Mouse (Mus musculus): Measurements from ENCODE around the gene Prrc2a.
A peak's percentile ranks its signal among the peaks of the same experiment; 100 is the strongest.
"Not testable (repeated sequence)": the region's sequence is repeated elsewhere in the genome, so short reads cannot be mapped to it uniquely, and the experiment has no call there.

Prrc2a gene

GRCm38 (mm10) chr17:35133517-35133916 lies 31.2 kb downstream of the Prrc2a start:
- DNase-seq (ENCODE audit: low spot score) = no peak

DNA sequence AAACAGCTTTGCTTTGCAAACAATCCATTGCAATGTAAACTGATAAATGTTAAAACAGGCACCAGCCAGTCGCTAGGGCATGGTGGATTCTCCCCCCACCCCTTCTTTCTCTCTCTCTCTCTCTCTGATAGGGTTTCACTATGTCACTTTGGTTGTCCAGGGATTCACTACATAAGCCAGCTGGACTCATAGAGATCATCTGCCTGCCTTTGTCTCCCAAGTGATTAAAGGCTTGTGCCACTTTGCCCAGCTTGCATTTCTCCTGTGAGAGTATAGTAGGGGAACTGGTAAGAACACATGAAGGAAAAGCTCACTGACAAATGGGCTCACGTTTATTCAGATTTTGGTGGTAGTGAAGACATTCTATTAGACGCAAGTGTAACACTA lies 32.5 kb downstream of the Prrc2a start:
- DNase-seq (ENCODE audit: low spot score) = no peak

DNA sequence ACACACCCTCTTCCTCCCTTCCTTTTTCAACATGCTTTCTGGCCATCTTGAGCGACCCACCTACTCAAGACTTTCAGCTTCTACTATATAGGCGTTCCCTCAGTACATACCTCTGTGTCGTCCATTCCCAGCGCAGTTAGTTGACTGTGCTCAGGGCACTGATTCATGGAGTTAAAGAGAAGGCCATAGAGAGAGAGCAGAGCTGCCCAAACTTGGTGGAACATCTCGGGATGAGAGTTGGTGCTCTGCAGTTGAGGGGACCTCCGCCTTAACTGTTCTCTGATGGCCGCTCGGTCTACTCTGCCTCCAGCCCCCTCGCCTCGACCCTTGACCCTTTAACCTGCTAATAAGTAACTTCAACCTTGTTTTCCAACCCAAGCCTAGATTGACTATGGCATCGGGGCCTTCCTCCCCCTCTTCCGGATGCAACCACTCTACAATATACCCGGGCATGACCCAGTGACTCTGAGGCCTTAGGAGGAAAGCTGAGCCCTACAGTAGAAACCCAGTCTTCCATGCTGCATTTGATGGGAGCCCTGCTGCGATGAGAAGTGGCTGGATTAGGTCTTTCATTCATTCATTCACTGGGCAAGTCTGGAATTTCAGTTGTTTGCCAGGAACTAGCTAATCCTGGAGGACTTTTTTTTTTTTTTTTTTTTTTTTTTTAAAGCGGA lies 33.1 kb downstream of the Prrc2a start, which contains the start of gene Apom:
Gene Apom, minus strand, starts transcription at position 551 of the 674 bp plus-strand sequence.
- no peak for DNase-seq (ENCODE audit: low spot score)

- no peak for DNase-seq (ENCODE audit: low spot score)
Observed at GRCm38 (mm10) chr17:35131038-35131437, 33.7 kb downstream of the Prrc2a start.

- DNase-seq (ENCODE audit: low spot score) = no peak
Observed at GRCm38 (mm10) chr17:35128996-35129395, 35.7 kb downstream of the Prrc2a start.

DNA sequence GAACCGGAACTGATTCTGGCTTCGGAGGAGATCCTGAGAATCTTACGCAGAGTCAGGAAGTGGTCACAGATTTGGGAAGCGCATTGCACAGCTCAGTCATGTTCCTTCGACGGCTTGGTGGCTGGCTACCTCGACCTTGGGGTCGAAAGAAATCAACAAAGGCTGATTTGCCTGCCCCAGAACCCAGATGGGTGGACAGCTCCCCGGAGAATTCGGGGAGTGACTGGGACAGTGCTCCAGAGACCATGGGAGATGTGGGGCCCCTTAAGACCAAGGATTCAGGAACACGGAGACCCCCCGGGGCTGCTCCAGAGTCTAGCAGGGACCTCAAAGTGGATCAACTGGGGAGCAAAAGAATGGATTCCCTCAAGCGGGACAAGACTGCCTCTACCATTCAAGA lies 37.7 kb downstream of the Prrc2a start:
- no peak for DNase-seq (ENCODE audit: low spot score)

- peak; percentile 82 for DNase-seq (ENCODE audit: low spot score)
Observed at GRCm38 (mm10) chr17:35126206-35126611, 38.5 kb downstream of the Prrc2a start, which contains the start of gene D17H6S53E. D17H6S53E (plus strand) TSS chr17:35126373.

GRCm38 (mm10) chr17:35125578-35125977 lies 39.1 kb downstream of the Prrc2a start:
- DNase-seq (ENCODE audit: low spot score) = no peak

DNA sequence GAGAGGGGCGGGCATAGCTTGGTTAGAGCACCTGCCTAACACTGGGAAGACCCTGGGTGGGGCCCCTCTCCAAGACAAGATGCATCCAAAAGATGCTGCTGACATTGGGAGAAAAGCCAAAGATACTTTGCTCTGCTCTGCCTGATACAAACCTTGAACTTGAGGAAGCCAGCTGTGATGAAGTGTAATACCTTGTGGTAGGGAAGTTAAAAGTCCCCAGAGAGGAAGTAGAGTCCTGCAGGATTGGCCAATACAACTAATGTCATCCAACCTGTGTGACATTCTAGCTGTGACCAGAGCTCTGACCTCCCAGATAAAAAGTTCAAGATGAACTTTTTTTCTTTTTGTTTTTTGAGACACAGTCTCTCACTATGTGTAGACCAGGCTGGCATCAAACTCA lies 39.6 kb downstream of the Prrc2a start:
- no peak for DNase-seq (ENCODE audit: low spot score)

DNA sequence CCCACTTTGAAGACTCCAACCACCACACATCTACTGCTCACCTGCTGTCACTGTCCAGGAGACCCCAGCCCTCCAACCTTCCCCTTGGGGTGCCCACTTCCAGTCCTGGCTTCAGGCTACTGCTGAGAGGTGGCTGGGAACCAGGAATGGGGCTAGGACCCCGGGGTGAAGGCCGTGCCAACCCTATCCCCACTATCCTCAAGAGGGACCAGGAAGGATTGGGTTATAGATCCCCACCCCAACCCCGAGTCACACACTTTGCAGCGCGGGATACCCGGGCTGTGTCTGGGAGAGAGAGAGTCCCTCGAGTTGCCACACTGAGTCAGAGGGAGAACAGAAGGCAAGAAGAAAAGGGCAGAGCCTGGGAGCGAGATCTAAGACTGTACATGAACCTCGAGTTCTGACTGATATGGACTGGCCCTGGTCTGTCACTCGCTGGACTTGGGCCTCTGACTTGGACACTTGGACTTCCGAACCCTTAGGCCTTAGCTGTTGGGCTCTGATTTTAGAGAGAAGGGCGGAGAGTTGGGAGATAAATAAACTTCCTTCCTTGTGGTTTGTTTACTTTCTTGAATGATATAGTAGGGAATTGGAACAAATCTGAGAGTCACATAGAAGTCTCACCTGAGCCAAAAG lies 40.3 kb downstream of the Prrc2a start:
- not testable (repeated sequence) for DNase-seq (ENCODE audit: low spot score)

DNA sequence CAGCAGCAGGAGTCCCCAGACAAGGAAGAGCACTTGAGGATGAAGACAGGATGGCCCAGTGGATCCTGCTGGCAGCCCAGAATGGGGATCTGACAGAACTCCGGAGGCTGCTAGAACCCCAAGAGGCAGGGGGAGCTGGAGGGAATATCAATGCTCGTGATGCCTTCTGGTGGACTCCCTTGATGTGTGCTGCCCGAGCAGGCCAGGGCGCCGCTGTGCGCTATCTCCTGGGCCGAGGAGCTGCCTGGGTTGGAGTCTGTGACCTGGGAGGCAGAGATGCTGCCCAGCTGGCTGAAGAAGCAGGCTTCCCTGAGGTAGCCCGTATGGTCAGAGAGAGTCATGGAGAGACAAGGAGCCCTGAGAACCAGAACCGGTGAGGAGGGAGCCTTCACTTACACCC lies 41.4 kb downstream of the Prrc2a start:
- DNase-seq (ENCODE audit: low spot score) = not testable (repeated sequence)

GRCm38 (mm10) chr17:35121871-35122303 lies 42.8 kb downstream of the Prrc2a start, which contains the start of gene Csnk2b:
Csnk2b (minus strand) TSS chr17:35122053.
- DNase-seq (ENCODE audit: low spot score) = peak; percentile 79

DNA sequence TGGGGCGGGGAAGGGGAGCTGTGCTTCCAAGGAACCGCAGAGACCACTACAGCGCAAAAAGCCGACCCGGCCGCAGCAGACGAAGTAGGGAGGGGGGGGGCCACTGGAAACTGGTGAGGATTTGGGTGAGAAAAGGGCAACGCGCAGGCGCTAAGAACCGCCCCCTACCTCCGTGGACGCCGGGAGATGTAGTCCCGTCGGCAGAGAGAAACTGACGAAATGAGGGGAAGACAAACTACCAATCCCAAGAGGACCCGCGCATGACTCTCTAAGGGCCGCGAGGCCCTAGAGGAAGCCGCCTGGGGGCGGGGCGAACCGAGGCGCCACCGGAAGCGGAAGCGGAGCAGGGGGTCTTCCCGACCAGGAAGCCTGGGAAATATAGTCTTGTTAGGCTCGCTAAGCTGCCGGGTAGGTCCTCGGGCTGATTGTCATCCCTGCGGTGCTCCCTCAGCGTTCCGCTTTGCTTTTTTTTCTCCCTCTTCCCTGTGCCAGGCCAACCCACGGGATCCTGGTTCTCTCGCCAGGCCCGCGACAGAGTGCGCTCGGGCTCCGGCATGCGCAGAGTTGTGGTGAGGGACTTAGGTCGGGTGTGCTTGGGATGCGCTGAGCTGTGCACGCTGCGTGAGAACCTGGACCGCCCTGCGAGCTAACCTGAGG lies 43.4 kb downstream of the Prrc2a start, which contains the start of gene Gpank1:
Gene Gpank1, plus strand, starts transcription at position 313 of the 657 bp plus-strand sequence.
- peak; percentile 99 for DNase-seq (ENCODE audit: low spot score)

- peak; percentile 9 for DNase-seq (ENCODE audit: low spot score)
Observed at GRCm38 (mm10) chr17:35120745-35121142, 44.0 kb downstream of the Prrc2a start.

DNA sequence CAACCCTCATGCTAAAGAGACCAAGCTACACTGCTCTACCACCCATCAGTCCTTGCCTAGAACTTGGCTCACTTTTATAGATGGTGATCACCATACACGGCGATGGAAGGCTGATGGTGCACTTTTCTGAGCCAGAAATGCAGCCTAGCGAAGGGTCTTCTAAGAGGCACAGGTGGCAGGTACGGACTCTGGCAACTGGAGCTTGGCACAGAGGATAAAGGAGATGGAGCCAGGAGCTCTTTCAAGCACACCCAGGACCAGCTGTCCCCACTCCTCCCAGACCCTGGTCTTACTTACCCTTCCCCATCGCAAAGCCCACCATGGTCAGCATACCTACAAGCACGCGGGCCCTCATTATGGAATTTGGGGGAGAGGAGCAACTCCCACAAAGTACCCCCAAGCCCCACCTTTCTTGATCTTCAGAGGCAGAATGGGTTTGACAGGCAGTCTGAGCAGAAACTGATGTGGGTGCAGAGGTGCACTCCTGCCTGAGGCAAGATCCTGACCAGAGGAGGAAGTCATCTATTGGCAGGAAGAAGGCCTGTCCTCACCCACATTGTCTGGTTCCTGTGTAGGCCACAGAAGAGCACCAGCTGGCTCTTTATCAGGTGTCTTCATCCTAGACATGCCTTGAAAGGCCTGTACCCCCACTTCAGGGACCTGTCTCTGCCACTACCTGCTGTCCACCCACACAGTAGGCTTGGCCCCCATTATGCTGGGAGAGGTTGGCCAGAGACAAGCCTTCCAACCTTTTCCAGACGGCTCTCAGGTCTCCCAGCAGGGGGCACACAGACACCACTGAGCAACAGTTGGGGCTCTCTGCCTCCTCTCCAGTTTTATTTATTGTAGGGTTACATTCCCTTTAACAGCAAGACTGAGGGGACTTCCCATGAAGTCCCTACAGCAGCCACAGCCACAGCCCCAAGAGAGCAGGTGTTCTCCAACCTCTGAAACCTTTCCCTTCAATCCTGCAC lies 49.4 kb downstream of the Prrc2a start, which contains the start of gene Ly6g5b:
Gene Ly6g5b, minus strand, starts transcription at position 383 of the 974 bp plus-strand sequence.
- peak; percentile 29 for DNase-seq (ENCODE audit: low spot score)

GRCm38 (mm10) chr17:35111774-35112173 lies 52.9 kb downstream of the Prrc2a start:
- no peak for DNase-seq (ENCODE audit: low spot score)

GRCm38 (mm10) chr17:35108097-35108496 lies 56.6 kb downstream of the Prrc2a start, which contains the start of gene Ly6g5c:
Ly6g5c (plus strand) TSS chr17:35108279.
- DNase-seq (ENCODE audit: low spot score) = no peak

DNA sequence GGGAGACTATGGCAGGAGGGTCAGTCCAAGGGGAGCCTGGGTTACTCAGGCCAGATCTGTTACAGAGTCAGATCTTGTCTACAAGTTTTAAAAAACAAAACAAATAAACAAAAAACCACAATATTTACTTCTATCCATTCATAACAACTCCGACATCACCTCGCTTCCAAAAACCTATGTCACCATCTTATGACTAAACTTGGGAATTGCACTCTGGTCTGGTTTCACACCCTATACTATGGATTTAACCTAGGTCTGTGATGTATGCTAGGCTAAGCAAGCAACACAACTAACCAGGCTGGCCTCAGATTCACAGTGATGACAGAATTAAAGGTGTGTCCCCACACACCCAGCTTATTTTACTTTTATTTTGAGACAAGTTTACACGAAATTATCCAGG lies 58.2 kb downstream of the Prrc2a start:
- no peak for DNase-seq (ENCODE audit: low spot score)

DNA sequence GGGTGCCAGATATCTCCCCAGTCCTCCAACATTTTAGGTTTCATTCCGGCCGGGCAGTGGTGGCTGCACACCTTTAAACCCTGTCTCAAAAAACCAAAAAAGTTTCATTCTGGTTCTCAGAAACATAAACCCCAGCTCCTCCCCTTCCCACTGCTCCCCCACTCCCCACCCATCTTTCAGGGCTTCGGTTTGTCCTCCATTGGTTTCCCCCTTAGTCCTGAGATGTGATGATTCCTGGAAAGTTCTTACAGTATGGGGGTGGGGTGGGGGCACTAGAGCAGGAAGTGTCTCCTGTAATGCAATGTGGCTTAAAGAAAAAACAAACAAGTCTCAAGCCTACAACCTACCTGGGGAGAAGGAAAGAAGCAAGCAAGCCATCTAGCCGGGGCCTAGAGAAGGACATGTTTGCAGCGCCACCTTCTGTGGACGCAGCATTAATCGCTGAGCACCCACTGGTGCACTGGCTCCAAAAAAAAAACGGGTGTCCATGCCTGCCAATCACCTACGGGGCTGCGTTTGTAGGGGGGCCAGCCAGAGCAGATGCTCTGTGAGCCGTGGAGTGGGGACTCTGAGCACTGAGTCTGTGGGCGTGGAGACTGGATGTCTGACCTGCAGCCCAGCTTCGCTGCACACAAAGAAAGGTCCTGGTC lies 58.8 kb downstream of the Prrc2a start:
- peak; percentile 62 for DNase-seq (ENCODE audit: low spot score)

GRCm38 (mm10) chr17:35104754-35105153 lies 59.9 kb downstream of the Prrc2a start:
- DNase-seq (ENCODE audit: low spot score) = no peak

DNA sequence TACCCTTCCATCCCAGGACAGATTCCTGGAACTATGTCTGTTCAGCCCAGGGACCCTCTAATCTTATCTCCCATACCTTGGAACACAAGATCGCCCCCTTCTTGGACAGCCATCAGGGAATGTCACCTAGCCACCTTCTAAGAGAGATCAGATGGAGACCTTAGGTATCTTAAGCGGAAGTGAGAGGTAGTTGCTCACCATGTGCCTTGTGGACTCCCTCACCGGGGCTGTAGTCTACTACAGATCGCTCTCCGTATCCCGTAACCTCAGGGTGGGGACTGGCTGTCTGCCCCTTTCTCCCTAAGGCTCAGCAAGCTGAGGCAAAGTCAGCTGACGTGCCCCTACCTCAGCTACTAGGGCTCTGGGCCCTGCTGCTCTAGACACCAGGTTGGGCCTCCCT lies 60.6 kb downstream of the Prrc2a start:
- DNase-seq (ENCODE audit: low spot score) = no peak

All from embryo, embryonic 10.5 days (tissue).